Mouse (Mus musculus) left cerebral cortex, adult 8-10 months (tissue): ENCODE results near the gene Fbxl17. TPM values are rescaled to one million over a fixed set of nuclear protein-coding genes. Genes with fewer than 3 reads are reported as not detected.

Experiments used
- DNase-seq, 2 experiments: peaks; one replicate each; pipeline ENCODE4 v3.0.0; 2022; ENCODE audit warnings: low spot score in 2 of 2
- total RNA-seq, 4 experiments: library from RNA; stranded (reverse); gene quantifications; 2 replicates each; pipeline ENCODE4 v1.2.4; 2022

The Fbxl17 gene
- total RNA-seq = 10 to 100 TPM; 55.6 to 64.1 (median 60.9) TPM

DNA sequence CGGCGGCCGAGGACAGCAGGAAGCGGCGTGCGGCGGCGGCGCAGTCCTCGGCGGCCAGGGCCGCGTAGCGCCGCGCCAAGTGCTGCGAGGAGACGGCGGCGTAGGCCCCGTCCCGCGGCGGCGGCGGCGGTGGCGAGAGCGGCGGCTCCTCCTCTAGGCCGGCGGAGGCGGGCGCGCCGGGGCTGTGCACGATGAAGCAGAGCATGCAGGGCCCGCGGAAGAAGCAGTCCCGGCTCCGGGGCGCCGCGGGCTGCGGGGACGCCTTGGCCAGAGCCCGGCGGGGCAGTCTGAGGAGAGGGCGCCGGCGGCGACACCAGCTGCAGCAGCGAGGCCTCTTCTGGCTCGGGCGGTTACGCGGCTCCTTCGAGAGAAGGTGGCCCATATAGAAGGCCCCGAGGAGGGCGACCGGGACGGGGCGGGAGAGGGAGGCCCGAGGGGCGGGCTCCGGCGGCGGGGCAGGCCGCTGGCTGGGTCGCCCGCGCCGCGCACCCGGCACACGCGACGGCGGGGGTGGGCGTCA is at the start of gene Fbxl17:
Gene Fbxl17 (minus strand): TSS at position 382 of the 520 bp plus-strand sequence.
- DNase-seq = peak; percentile 47 to 64

DNA sequence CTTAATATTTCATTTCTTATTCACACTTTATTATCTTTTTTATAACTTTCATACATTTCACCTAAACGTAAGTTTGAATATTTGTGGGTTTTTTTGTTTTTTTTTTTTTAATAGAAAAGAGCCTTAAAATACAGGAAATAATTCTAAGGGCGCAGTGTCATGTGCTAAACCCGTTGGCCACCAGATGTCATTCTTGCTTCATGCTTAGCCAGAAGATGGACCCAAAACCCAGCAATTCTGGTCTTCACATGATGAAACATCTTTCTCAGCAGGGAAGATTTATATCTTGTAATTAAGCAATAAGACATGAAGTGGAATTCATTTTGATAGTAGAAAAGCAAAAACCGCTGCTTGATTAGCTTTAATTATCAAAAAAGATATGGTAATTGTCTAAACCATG is 47.6 kb upstream of the Fbxl17 start:
- no peak for DNase-seq

DNA sequence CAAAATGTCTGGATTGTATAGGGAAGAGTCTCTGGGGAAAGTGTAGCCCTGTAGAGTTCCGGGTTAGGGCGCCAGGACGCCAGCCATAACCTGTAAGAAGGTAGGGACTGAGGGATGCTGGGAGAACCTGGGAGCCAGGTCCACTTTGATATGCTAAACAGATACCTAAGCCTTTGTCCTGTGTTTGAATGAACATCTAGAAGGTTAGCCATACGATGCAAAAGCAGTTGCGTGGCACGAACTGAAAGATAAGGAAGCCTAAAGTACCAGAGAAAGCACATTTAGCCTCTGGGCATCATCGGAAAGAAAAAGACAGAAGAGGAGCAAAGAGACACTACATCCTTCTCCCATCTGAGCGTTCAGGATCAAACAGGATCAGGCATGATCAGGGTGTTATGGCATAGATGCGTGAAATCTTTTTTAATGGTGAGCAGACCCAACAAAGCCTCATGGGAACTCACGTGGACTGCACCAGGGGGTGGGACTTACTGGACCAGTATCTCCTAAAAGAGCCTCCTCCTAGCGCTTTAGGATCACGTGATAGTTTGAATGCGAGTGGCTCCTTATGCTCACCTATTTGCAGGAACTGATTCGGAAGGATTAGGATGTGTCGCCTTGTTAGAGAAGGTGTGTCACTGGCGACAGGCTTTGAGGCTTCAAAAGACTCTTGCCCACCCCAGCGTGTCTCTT is 34.9 kb upstream of the Fbxl17 start:
- no peak for DNase-seq

DNA sequence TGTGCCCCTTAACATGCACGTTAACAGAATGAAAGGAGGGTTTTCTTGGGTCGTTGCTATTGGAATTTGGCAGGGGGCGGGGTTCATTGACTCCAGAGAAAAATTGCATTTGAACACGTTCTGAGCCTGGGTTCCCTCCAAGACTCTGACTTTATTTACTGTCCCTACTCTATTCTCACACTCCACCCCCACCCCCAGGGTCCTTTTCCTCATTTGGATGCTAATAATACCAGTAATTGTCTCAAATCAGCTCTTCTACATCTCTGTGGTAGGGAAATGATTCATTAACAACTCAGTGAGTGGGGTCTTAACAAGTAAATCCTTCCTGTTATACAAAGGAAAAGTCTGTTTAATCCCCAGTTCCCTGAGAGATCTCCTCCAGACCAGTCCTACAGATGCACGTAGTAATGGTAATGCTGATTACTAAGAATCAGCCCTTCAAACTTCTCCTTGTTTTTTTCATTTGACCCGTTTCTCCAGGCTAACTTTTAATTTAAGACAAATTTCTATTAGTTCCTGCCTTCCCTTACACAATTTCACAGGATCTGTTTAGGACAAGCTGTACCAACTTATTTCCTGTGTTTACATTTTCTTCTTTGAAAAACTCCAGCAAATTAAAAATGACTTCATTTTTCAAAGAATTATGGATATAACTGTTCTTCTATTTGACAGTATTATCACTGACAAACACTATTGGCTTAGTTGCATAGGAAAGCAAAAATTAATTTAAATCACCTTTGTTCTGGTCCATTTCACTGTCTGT is 33.4 kb upstream of the Fbxl17 start:
- no peak for DNase-seq

DNA sequence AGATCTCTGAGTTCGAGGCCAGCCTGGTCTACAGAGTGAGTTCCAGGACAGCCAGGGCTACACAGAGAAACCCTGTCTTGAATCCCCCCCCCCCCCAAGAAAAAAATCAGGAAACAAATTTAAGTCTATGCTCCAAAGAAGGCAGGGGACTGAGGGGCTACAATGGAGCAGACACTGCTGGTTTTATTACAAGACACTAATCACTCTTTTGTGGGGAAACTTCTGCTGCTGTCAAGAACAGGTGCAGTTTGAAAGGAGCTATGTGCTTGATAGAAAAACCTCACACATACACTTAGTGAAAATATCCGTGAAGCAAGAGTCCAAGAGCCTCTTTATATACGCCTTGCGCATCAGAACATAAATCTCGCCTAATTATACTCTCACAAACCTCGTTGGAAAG is 29.7 kb upstream of the Fbxl17 start:
- no peak for DNase-seq

DNA sequence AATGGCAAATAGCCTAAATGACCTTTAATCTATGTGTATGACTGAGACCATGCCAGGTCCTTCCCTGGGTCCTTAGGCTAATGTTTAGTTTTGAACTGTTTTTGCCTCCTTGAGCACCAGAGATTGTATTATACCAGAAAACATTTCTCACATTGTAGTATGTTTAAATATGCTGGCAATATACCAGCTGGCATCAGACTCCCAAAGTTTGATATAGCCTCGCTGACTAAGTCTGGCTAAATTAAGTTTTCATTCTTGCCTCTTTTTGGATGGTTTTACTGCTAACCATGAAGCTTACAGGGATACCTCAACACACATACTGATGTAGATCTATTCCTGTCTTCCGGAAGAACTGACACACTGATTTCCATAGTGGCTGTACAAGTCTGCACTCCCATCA is 20.9 kb upstream of the Fbxl17 start:
- no peak for DNase-seq

DNA sequence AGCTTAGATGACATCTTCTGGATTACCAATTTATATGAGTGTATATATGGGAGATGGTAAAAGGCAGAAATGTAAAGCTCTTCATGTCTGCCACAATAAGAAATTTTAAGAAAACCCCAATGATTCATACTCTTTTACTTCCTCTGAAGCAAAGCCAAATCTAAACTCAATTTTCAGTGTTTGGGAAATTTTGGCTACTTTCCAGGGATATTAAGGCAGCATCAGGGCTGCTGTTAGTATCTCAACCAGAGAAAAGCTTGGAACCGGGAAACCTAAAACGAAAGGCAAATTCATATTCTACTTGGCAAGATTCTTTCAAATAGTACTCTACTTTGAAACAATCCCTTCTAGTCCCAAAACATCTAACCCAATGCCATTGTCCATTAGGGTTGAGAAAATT is 10.6 kb upstream of the Fbxl17 start:
- no peak for DNase-seq

DNA sequence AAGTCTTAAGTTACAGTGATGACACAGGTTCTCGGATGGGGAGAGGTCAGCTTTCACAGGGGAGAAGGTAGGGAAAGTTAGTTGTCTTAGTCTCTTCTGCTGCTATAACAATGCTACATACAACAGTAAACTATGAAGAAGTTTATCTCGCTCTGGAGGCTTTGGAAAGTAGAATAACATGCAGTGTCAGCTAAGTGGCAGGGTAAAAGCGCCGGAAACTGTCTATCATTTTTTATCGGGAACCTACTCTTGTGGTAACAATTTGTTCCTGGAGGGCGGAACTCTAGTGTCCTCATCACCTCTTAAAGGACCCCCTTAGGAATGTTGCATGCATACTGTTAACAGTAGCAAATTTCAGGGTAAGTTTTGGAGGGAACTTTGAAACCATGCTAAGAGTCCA is 1.3 kb upstream of the Fbxl17 start:
- no peak for DNase-seq

DNA sequence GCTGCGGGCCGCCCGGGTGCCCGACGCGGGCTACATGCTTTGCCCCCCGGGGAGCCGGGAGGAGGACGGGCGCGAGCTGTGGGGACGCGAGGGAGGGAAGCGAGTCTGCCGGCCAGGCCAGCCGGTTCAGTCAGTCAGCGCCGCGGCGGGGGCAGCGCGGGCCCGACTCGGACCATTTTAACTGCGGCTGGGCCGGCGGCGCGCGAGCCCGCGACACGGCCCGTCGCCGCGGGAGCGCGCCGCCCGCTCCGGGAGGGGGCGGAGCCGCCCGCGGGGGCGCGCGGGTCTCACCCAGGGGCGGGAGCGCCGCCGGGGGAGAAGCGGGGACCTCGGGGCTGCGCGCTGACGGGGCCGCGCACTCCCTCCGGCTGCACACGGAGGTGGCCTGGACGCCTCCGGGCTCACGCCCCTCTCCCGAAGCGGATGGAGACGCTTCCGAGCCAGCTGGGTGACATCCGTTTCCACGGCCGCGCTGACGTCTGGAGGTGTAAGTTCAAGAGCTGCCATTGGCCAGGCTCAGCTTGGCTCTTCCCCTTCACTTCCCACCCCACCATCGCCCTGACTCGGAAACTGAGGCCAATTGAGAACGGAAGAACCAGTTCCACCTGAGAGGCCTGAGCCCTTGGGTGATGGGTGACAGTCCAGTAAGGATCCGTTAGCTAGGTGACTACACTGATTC is 478 bp upstream of the Fbxl17 start:
- DNase-seq = peak; percentile 68 to 82

DNA sequence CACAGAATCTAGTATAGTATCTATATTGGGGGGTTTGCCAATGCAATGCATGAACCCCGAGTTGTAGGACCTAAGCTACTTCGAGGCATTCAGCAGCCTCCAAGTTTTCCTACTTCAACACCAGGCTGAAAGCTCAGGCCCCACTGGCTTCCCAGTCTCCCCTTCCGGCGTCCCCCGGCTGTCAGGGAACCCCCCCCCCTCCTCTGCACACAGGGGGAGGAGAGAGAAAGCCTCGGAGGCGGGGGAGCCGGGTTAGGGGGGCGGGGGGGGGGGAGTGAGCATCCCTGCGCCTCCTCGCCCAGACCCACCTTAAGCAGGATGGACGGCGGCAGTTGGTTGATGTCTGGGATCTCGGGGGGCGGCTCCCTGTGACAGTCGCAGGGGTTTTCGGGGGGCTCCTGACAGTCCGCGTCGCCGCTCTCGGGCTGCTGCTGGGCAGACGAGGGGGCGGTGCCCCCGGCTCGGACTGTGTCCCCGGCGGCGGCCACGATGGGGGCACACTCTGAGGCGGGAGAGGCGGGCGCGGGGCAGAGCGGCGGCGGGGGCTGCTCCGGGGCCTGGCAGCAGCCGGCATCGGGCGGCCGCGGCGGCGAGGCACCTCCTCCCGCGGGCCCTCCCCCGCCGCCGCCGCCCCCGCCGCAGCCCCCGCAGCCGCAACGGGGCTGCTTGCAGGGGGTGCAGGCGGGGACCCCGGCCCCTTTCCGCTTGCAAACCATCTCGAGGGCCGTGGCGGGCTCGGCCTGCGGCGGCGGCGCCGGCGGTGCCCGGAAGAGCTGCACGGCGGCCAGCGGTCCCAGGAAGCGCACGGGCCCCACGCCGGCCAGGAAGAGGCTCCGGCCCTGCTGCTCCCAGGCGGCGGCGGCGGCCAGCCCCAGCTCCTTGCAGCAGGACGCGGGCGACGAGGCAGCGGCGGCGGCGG is 841 bp downstream of the Fbxl17 start:
- peak in 1 of 2 experiments; percentile 31 for DNase-seq

DNA sequence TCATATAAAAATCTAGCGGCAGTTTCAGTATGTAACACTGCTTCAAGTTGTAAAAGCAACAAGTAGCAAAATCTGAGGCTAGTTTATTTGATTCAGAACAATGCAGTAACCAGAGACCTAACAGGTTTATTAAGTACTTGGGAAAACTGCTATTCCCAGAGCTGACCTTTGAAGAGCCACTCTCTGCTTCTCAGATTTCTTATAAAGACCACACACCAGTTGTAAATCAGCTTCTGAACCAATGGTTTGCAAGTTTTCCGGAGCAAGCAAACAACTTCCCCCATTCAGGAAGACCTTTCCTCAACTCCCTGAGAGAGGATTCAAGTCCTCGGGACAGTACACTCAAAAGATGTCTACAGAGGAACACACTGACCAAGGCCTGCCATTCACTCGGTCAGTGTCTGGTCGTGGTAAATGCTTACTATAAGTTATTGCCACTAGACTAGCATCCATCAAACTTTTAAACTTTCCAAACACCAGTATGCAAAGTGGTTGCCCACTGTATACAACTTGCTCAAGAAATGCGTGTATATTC is 1.6 kb downstream of the Fbxl17 start:
- DNase-seq = no peak

DNA sequence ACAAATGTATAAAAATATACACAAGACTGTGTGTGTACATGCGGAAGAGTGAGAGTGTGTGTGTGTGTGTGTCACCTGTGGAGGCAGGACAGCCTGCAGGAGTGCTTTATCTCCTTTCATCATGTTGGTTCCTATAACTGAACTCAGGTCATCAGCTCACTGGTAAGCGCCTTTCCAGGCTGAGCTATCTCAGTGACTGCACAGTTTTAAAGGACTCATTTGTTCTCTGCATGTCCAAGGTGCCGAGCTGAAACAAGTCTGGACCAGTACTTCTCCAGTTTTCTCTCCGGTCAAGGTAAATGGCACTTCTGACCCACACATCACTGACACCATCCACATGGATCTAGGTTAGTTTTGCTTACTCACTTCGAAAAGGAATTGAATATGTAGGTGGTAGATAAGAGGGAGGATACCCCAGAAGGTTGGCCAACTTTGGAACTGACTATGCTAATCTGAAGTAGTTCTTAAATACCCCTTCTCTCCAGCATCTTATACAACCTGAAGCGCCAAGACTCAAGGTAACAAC is 2.5 kb downstream of the Fbxl17 start:
- no peak for DNase-seq

DNA sequence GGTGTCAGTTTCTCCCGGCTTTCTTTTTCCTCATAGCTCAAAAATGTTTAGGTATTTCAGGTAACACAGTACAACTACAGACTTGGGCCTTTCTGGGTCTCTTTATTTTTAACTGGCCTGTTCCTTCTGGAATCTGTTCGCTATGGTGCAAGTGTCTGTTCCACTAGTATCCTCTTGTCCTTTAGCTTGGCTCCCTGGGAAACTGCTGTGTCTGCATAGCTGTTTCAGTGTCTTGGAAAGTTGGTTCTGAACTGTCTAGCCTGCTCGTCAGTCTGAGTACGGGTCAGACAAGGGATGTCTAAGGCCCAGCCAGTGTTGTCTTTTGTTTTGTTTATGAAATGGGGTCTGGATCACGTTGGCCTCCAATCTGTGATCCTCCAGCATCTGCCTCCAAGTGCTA is 3.7 kb downstream of the Fbxl17 start:
- DNase-seq = no peak

DNA sequence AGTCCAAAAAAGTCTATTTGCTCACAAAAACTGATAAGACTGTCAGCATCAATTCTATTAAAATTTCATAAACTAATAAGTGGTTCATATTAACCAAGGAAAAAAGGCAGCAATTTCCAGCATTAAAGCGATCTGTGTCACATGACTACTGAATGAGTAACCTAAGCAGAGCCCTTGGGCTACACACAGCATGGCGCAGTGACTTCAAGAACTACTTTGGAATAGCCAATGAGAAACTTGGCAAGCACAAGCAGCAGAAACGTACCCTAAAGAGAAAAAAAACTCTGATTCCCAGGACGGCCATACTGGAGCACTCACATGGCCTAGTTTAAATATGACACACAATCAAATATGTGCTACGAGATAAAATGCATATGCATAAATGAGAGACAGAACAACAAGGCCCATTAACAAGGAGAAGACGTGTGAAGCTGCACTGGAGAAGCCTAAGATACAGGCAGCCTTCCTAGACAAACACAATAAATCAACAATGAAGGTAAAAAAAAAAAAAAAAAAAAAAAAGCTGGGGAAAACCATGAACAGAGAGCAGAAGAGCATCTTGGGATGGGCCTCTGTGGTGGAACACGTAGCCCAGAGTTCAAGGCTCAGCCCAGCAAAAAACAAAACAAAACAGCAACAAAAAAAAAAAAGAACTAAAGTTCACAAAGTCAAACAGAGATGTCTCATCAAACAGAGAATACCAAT is 5.8 kb downstream of the Fbxl17 start:
- DNase-seq = no peak

DNA sequence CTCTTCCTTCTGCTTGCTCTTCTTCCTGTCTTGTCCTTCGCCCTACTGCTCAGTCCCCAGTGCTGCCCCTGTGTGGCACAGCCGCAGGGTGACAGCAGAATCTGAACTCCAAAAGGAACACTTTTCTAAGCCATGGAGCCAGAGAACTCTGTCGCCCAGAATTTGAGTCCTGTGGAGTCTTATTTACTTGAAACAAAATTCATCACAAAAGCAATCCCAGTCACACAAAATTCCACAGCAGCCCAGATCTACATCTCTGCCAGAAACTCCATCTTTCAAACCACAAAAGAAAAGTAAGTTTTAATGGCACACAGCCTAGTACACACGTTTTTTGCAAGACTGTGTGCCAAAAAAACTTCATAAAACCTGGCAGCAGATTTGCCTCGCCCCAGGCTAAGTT is 6.5 kb downstream of the Fbxl17 start:
- DNase-seq = no peak

DNA sequence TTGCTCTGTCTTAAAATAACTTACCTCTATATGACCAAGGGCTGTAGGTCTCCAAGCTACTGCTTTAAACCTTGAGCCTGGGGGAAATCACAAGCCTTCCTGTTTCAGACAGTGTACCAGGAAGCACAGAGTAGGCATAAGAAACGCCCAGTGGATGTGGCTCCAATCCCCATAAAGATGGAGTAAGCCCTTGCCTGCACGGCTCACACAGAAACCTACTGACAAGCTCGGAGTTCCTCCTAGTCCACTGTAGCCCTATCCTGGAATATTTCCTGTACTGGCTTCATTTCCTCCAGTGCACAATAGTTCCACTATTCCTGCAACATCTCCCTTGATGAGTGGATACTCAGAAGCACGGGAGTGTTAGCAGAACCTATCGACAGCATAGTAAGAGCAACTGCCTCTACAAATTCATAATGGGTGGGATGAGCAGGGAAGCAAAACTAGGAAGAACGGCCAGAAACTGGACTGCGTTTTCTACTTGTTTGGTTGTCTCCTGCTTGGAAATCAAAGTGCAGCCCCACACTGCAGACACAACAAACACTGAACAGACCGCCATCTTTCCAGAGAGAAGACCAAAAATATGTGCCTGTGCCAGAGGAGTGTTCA is 7.0 kb downstream of the Fbxl17 start:
- no peak for DNase-seq

DNA sequence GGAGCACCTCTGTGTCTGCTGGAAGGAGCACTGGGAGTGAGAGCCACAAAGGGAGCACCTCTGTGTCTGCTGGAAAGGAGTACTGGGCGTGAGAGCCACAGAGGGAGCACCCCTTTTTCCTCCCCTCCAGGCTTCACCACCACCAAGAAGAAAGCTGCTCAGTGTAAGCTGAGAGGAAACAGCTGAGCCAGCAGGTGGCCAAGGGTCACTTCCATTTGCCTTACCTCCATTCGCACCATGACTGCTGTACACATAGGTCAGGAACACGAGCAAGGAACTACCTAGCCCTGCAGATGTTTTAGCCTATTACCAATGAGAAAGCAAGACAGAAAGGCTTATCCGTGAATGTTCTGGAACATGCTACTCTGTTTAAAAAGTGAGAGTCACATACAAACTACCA is 10.3 kb downstream of the Fbxl17 start:
- no peak for DNase-seq

DNA sequence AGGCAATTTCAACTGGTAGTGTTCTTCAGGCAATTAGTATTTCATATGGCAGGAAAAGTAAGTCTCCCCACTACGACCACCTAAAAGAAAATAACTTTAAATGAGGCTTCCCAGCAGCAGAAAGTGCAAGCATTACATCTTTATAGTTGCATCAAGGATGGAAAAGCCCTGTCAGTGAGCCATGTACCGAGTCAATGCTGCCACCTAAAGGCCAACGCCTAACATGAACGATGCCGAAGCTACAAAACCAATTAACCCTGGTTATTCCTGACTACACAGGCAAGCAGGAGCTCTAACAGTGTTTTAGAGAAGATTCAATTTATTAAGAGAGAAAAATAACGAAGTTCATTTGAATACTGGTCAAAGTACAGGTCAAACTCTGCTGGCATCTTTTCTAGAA is 32.0 kb downstream of the Fbxl17 start:
- DNase-seq = peak in 1 of 2 experiments; percentile 35

DNA sequence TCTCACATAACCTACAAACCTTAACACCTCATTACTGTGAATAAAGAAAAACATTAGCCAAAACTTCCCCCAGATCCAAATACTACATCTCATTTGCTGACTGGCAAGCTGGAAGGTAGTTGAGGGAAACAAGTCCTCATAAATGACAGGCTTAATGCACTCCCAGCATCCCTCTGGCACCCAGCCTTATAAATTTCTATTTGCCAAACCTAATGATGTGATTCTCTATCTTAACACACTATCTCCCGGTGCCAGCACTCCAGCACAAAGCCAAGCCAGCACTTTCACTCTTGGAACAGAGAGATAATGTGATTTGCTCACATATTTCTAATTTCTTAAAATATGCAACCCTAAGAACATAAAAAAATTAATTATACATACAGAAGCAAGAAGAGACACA is 34.6 kb downstream of the Fbxl17 start:
- no peak for DNase-seq

DNA sequence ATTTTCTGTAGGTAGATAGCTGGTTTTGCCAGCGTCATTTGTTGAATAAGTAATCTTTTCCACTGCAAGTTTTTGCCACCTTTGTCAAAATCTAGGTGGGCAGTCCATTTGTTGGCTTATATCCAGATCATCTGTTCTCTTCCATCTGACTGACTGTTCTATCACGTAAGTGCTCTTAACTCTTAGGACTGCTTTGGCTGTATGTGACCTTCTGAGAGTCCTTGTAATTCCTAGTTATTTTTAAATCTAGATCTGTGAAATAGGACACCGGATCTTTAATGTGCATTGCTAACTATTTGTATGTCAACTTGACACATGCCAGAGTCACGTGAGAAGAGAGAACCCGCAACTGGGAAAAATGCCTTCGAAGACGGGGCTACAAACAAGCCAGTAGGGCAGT is 37.3 kb downstream of the Fbxl17 start:
- no peak for DNase-seq
